Mouse (Mus musculus) CD8-positive naive resting alpha-beta T cell, adult 57 days (primary cell): ENCODE data around the gene Hist1h1c. TPM values are rescaled to one million over a fixed set of nuclear protein-coding genes. Genes with fewer than 3 reads are reported as not detected.

ENCODE experiments used
- total RNA-seq: library from RNA; stranded (reverse); gene quantifications from one replicate; pipeline ENCODE4 v1.2.4, GENCODE M21; 2023

Hist1h1c gene
- 839 TPM for total RNA-seq

GRCm38 (mm10) chr13:23738677-23739068 is at the start of gene Hist1h1c:
Gene Hist1h1c, plus strand, starts transcription at chr13:23738808.

GRCm38 (mm10) chr13:23695514-23695913 is 43.1 kb upstream of the Hist1h1c start, which contains the start of gene Hist1h1t:
Gene Hist1h1t, plus strand, starts transcription at chr13:23695814.

GRCm38 (mm10) chr13:23698300-23698693 is 40.3 kb upstream of the Hist1h1c start, which contains the start of gene Hist1h4c:
Gene Hist1h4c, minus strand, starts transcription at chr13:23698454.

GRCm38 (mm10) chr13:23710374-23711089 is 28.1 kb upstream of the Hist1h1c start, which contains the start of gene Hfe:
Gene Hfe, minus strand, starts transcription at chr13:23710854.

GRCm38 (mm10) chr13:23745381-23746161 is 7.0 kb downstream of the Hist1h1c start, which contains the start of gene Hist1h3c:
Gene Hist1h3c, minus strand, starts transcription at chr13:23745602.

GRCm38 (mm10) chr13:23746201-23747080 is 7.8 kb downstream of the Hist1h1c start, which contains the start of gene Hist1h2bb:
Gene Hist1h2bb, plus strand, starts transcription at chr13:23746734.

GRCm38 (mm10) chr13:23750839-23751477 is 12.3 kb downstream of the Hist1h1c start, which contains the start of gene Hist1h2ab:
Gene Hist1h2ab, plus strand, starts transcription at chr13:23751126.

GRCm38 (mm10) chr13:23752067-23752741 is 13.6 kb downstream of the Hist1h1c start, which contains the start of gene Hist1h3b:
Gene Hist1h3b, plus strand, starts transcription at chr13:23752267.

GRCm38 (mm10) chr13:23756790-23757189 is 18.2 kb downstream of the Hist1h1c start, which contains the start of gene Hist1h4b:
Gene Hist1h4b, plus strand, starts transcription at chr13:23757013.

GRCm38 (mm10) chr13:23760972-23761864 is 22.6 kb downstream of the Hist1h1c start, which contains the start of gene Hist1h4a:
Gene Hist1h4a, minus strand, starts transcription at chr13:23761230.

GRCm38 (mm10) chr13:23761871-23762821 is 23.5 kb downstream of the Hist1h1c start, which contains the start of gene Hist1h3a:
Gene Hist1h3a, minus strand, starts transcription at chr13:23762386.

GRCm38 (mm10) chr13:23763586-23764323 is 25.1 kb downstream of the Hist1h1c start, which contains the start of gene Hist1h1a:
Gene Hist1h1a, plus strand, starts transcription at chr13:23763666.

GRCm38 (mm10) chr13:23769613-23770012 is 31.0 kb downstream of the Hist1h1c start, which contains the start of gene Trim38:
Gene Trim38, plus strand, starts transcription at chr13:23769913.

Other genes starting within 250 kb of the Hist1h1c start
- 0.55 TPM for gene Btn2a2, start 250.0 kb upstream of the Hist1h1c start, total RNA-seq
- 235 TPM for gene Hist1h4h, start 207.8 kb upstream of the Hist1h1c start, total RNA-seq
- gene Hist1h2af, start 204.9 kb upstream of the Hist1h1c start, total RNA-seq, result 10.3 TPM
- gene Hist1h3g, start 203.4 kb upstream of the Hist1h1c start, total RNA-seq, result 2.5 TPM
- 3.6 TPM for gene Hist1h2bh, start 195.4 kb upstream of the Hist1h1c start, total RNA-seq
- 57.2 TPM for gene Hist1h3f, start 194.8 kb upstream of the Hist1h1c start, total RNA-seq
- gene Hist1h4f, start 187.2 kb upstream of the Hist1h1c start, total RNA-seq, result 35.5 TPM
- gene Hist1h1d, start 185.5 kb upstream of the Hist1h1c start, total RNA-seq, result 8.0 TPM
- gene Hist1h3e, start 176.4 kb upstream of the Hist1h1c start, total RNA-seq, result 113 TPM
- 10.3 TPM for gene Hist1h2ae, start 167.6 kb upstream of the Hist1h1c start, total RNA-seq
- gene Hist1h2bg, start 167.4 kb upstream of the Hist1h1c start, total RNA-seq, result 137 TPM
- 88.7 TPM for gene Hist1h2bf, start 164.6 kb upstream of the Hist1h1c start, total RNA-seq
- 2.5 TPM for gene Hist1h2ad, start 164.4 kb upstream of the Hist1h1c start, total RNA-seq
- 2.8 TPM for gene Hist1h3d, start 163.0 kb upstream of the Hist1h1c start, total RNA-seq
- 122 TPM for gene Hist1h4d, start 157.2 kb upstream of the Hist1h1c start, total RNA-seq
- gene Hist1h2be, start 117.7 kb upstream of the Hist1h1c start, total RNA-seq, result 14.7 TPM
- gene Hist1h1e, start 116.2 kb upstream of the Hist1h1c start, total RNA-seq, result 187 TPM
- 6.8 TPM for gene Hist1h2ac, start 54.9 kb upstream of the Hist1h1c start, total RNA-seq
- gene Hist1h2bc, start 54.6 kb upstream of the Hist1h1c start, total RNA-seq, result 7.9 TPM
- gene Hist1h1t, start 43.0 kb upstream of the Hist1h1c start, total RNA-seq, result not detected
- gene Hist1h4c, start 40.4 kb upstream of the Hist1h1c start, total RNA-seq, result 147 TPM
- gene Hfe, start 28.0 kb upstream of the Hist1h1c start, total RNA-seq, result 2.7 TPM
- 4.1 TPM for gene Hist1h3c, start 6.8 kb downstream of the Hist1h1c start, total RNA-seq
- 15.1 TPM for gene Hist1h2bb, start 7.9 kb downstream of the Hist1h1c start, total RNA-seq
- 16.9 TPM for gene Hist1h2ab, start 12.3 kb downstream of the Hist1h1c start, total RNA-seq
- 17.1 TPM for gene Hist1h3b, start 13.5 kb downstream of the Hist1h1c start, total RNA-seq
- 49.5 TPM for gene Hist1h4b, start 18.2 kb downstream of the Hist1h1c start, total RNA-seq
- gene Hist1h4a, start 22.4 kb downstream of the Hist1h1c start, total RNA-seq, result 122 TPM
- gene Hist1h3a, start 23.6 kb downstream of the Hist1h1c start, total RNA-seq, result 170 TPM
- gene Hist1h1a, start 24.9 kb downstream of the Hist1h1c start, total RNA-seq, result 23.5 TPM
- not detected for gene Trim38, start 31.1 kb downstream of the Hist1h1c start, total RNA-seq
- not detected for gene Slc17a2, start 68.2 kb downstream of the Hist1h1c start, total RNA-seq
- gene Slc17a3, start 100.6 kb downstream of the Hist1h1c start, total RNA-seq, result not detected
- not detected for gene Slc17a1, start 128.9 kb downstream of the Hist1h1c start, total RNA-seq
- gene Slc17a4, start 176.2 kb downstream of the Hist1h1c start, total RNA-seq, result not detected
- gene Hist1h2ba, start 195.3 kb downstream of the Hist1h1c start, total RNA-seq, result not detected
- gene Hist1h2aa, start 195.7 kb downstream of the Hist1h1c start, total RNA-seq, result not detected